Mouse (Mus musculus): Measurements from ENCODE around the gene Tnks2.

DNA sequence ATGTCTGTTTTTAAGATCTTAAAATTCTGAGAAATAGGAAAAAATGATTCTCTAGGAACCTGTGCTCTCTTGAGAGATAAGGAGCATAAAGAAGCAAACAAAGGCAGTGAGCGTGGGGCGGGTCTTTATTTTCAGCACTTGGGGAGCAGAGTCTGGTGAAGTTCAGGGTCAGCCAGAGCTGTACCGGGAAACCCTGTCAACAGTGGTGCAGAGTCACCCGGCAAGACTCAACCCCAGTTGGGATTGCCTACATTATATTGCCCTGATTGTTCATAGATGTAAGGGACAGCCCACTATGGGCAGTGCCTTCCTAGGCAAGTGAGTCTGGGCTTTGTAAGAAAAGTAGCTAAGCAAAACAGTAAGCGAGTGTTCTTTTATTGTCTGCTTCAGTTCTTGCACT is 11.9 kb downstream of the Tnks2 start:
- TF ChIP-seq CTCF (IDR thresholded peaks at IDR 0.05; ENCODE audit: insufficient read depth, low read depth, low read length) (no peak), POLR2A (IDR thresholded peaks at IDR 0.05; ENCODE audit: insufficient read depth, low read depth, low read length) (no peak)
